Mouse (Mus musculus): ENCODE data around the gene Acot5. TPM values are rescaled to one million over a fixed set of nuclear protein-coding genes. Genes with fewer than 3 reads are reported as not detected.
A peak's percentile ranks its signal among the peaks of the same experiment; 100 is the strongest.
"Not testable (repeated sequence)": the region's sequence is repeated elsewhere in the genome, so short reads cannot be mapped to it uniquely, and the experiment has no call there.

Gene Acot5
- polyA plus RNA-seq, 1 experiment from 2014 or later, result 0.25 TPM

GRCm38 (mm10) chr12:84100604-84101492 lies 31.7 kb downstream of the Acot5 start, which contains the start of gene Acot6:
TSS of gene Acot6 (plus strand) at chr12:84100654.
- whole genome bisulfite sequencing, result under 1% methylated on average over 53 of the region's 80 CpGs
- not testable (repeated sequence) for H3K36me3 ChIP-seq (ENCODE audit: control insufficient read depth, insufficient read depth, low read length); H3K27ac ChIP-seq (ENCODE audit: low read depth, low read length); H3K9me3 ChIP-seq (ENCODE audit: control insufficient read depth, low read length); H3K4me1 ChIP-seq (ENCODE audit: control insufficient read depth, insufficient read depth, low read length); H3K27me3 ChIP-seq (ENCODE audit: control insufficient read depth, insufficient read depth, low read length)
- H3K4me3 ChIP-seq (ENCODE audit: low read depth, low read length), result peak within 1 kb of the TSS; percentile 45
- ATAC-seq (ENCODE audit: low read depth), result peak; percentile 75; the same call in 1 of the 2 replicates
- peak within 1 kb of the TSS; percentile 60 for H3K4me2 ChIP-seq (ENCODE audit: low read depth, low read length)
- H3K9ac ChIP-seq (replicated peaks; ENCODE audit: low read depth, low read length), result peak within 1 kb of the TSS; percentile 57

- ATAC-seq (ENCODE audit: low read depth), result no peak
- Histone ChIP-seq H3K9ac (replicated peaks; ENCODE audit: low read depth, low read length) (no peak overlapping the region), H3K27me3 (ENCODE audit: control insufficient read depth, insufficient read depth, low read length) (no peaks in the 10 kb centered on the region), H3K36me3 (ENCODE audit: control insufficient read depth, insufficient read depth, low read length) (no peaks in the 10 kb centered on the region), H3K4me2 (ENCODE audit: low read depth, low read length) (peak overlapping the region; percentile 60), H3K4me1 (ENCODE audit: control insufficient read depth, insufficient read depth, low read length) (no peaks in the 10 kb centered on the region; the same call in 1 of the 2 replicates), H3K27ac (ENCODE audit: low read depth, low read length) (no peak overlapping the region), H3K9me3 (ENCODE audit: control insufficient read depth, low read length) (no peaks in the 10 kb centered on the region), H3K4me3 (ENCODE audit: low read depth, low read length) (peak overlapping the region; percentile 45)
- WGBS, result 60% methylated on average over 2 of the region's 2 CpGs
These were observed 32.3 kb downstream of the Acot5 start for GRCm38 (mm10) chr12:84101493-84101845.

- Histone ChIP-seq H3K9me3 (ENCODE audit: control insufficient read depth, low read length) (no peaks in the 10 kb centered on the region), H3K36me3 (ENCODE audit: control insufficient read depth, insufficient read depth, low read length) (no peaks in the 10 kb centered on the region), H3K9ac (replicated peaks; ENCODE audit: low read depth, low read length) (no peak overlapping the region), H3K27ac (ENCODE audit: low read depth, low read length) (no peak overlapping the region), H3K27me3 (ENCODE audit: control insufficient read depth, insufficient read depth, low read length) (no peaks in the 10 kb centered on the region), H3K4me1 (ENCODE audit: control insufficient read depth, insufficient read depth, low read length) (no peaks in the 10 kb centered on the region), H3K4me2 (ENCODE audit: low read depth, low read length) (no peak overlapping the region), H3K4me3 (ENCODE audit: low read depth, low read length) (no peak overlapping the region)
- ATAC-seq (ENCODE audit: low read depth), result no peak
- WGBS, result 69% methylated on average over 3 of the region's 3 CpGs
These were observed 37.9 kb downstream of the Acot5 start for GRCm38 (mm10) chr12:84107012-84107411.

GRCm38 (mm10) chr12:84107692-84108091 lies 38.6 kb downstream of the Acot5 start:
- no peak for ATAC-seq (ENCODE audit: low read depth)
- 87% methylated on average over 1 of the region's 1 CpGs for WGBS

GRCm38 (mm10) chr12:84109924-84110323 lies 40.8 kb downstream of the Acot5 start:
- H3K4me3 ChIP-seq (ENCODE audit: low read depth, low read length), result no peak overlapping the region
- peaks cover 2% of the 10 kb centered on the region for H3K4me1 ChIP-seq (ENCODE audit: control insufficient read depth, insufficient read depth, low read length)
- 88% methylated on average over 1 of the region's 1 CpGs for WGBS
- no peak overlapping the region for H3K27ac ChIP-seq (ENCODE audit: low read depth, low read length)
- H3K9me3 ChIP-seq (ENCODE audit: control insufficient read depth, low read length), result no peaks in the 10 kb centered on the region
- no peak overlapping the region for H3K4me2 ChIP-seq (ENCODE audit: low read depth, low read length)
- no peak overlapping the region for H3K9ac ChIP-seq (replicated peaks; ENCODE audit: low read depth, low read length)
- no peaks in the 10 kb centered on the region for H3K27me3 ChIP-seq (ENCODE audit: control insufficient read depth, insufficient read depth, low read length)
- no peaks in the 10 kb centered on the region for H3K36me3 ChIP-seq (ENCODE audit: control insufficient read depth, insufficient read depth, low read length)
- ATAC-seq (ENCODE audit: low read depth), result no peak

More at GRCm38 (mm10) chr12:84107692-84108091, 38.6 kb downstream of the Acot5 start:
- Histone ChIP-seq H3K4me3 (ENCODE audit: low read depth, low read length) (no peak overlapping the region), H3K27ac (ENCODE audit: low read depth, low read length) (no peak overlapping the region), H3K27me3 (ENCODE audit: control insufficient read depth, insufficient read depth, low read length) (no peaks in the 10 kb centered on the region), H3K4me2 (ENCODE audit: low read depth, low read length) (no peak overlapping the region), H3K9ac (replicated peaks; ENCODE audit: low read depth, low read length) (no peak overlapping the region), H3K4me1 (ENCODE audit: control insufficient read depth, insufficient read depth, low read length) (no peaks in the 10 kb centered on the region), H3K36me3 (ENCODE audit: control insufficient read depth, insufficient read depth, low read length) (no peaks in the 10 kb centered on the region), H3K9me3 (ENCODE audit: control insufficient read depth, low read length) (no peaks in the 10 kb centered on the region)

- Histone ChIP-seq H3K4me3 (ENCODE audit: low read depth, low read length) (no peak overlapping the region), H3K9me3 (ENCODE audit: control insufficient read depth, low read length) (no peaks in the 10 kb centered on the region), H3K9ac (replicated peaks; ENCODE audit: low read depth, low read length) (no peak overlapping the region), H3K36me3 (ENCODE audit: control insufficient read depth, insufficient read depth, low read length) (no peaks in the 10 kb centered on the region), H3K27ac (ENCODE audit: low read depth, low read length) (no peak overlapping the region), H3K4me2 (ENCODE audit: low read depth, low read length) (no peak overlapping the region), H3K27me3 (ENCODE audit: control insufficient read depth, insufficient read depth, low read length) (no peaks in the 10 kb centered on the region), H3K4me1 (ENCODE audit: control insufficient read depth, insufficient read depth, low read length) (peaks cover 7% of the 10 kb centered on the region)
- no peak for ATAC-seq (ENCODE audit: low read depth)
- 93% methylated on average over 4 of the region's 4 CpGs for WGBS
These were observed 41.7 kb downstream of the Acot5 start for GRCm38 (mm10) chr12:84110814-84111213.

- Histone ChIP-seq H3K4me1 (ENCODE audit: control insufficient read depth, insufficient read depth, low read length) (peaks cover 7% of the 10 kb centered on the region), H3K4me3 (ENCODE audit: low read depth, low read length) (no peak overlapping the region; the same call in 1 of the 2 replicates), H3K9ac (replicated peaks; ENCODE audit: low read depth, low read length) (no peak overlapping the region), H3K27ac (ENCODE audit: low read depth, low read length) (no peak overlapping the region), H3K9me3 (ENCODE audit: control insufficient read depth, low read length) (no peaks in the 10 kb centered on the region), H3K36me3 (ENCODE audit: control insufficient read depth, insufficient read depth, low read length) (no peaks in the 10 kb centered on the region), H3K27me3 (ENCODE audit: control insufficient read depth, insufficient read depth, low read length) (no peaks in the 10 kb centered on the region), H3K4me2 (ENCODE audit: low read depth, low read length) (peak overlapping the region; percentile 84)
- ATAC-seq (ENCODE audit: low read depth), result no peak
- 58% methylated on average over 6 of the region's 6 CpGs for WGBS
These were observed 44.6 kb downstream of the Acot5 start for GRCm38 (mm10) chr12:84113676-84114075.

- peak; percentile 99 for ATAC-seq (ENCODE audit: low read depth)
- WGBS, result 2% methylated on average over 32 of the region's 35 CpGs
- Histone ChIP-seq H3K36me3 (ENCODE audit: control insufficient read depth, insufficient read depth, low read length) (no peaks in the 10 kb centered on the region), H3K9me3 (ENCODE audit: control insufficient read depth, low read length) (no peaks in the 10 kb centered on the region), H3K9ac (replicated peaks; ENCODE audit: low read depth, low read length) (peak within 1 kb of the TSS; percentile 74), H3K27me3 (ENCODE audit: control insufficient read depth, insufficient read depth, low read length) (no peaks in the 10 kb centered on the region), H3K4me2 (ENCODE audit: low read depth, low read length) (peak within 1 kb of the TSS; percentile 84), H3K4me3 (ENCODE audit: low read depth, low read length) (peak within 1 kb of the TSS; percentile 81), H3K27ac (ENCODE audit: low read depth, low read length) (peak within 1 kb of the TSS; percentile 72; the same call in 1 of the 2 replicates), H3K4me1 (ENCODE audit: control insufficient read depth, insufficient read depth, low read length) (peaks cover 7% of the 10 kb centered on the region)
These were observed 45.2 kb downstream of the Acot5 start, which contains the start of gene Dnal1 for GRCm38 (mm10) chr12:84114153-84114994. TSS of gene Dnal1 (plus strand) at chr12:84114366.
